Mouse (Mus musculus): ENCODE results near the gene 2610301B20Rik.
A peak's percentile ranks its signal among the peaks of the same experiment; 100 is the strongest.
"Not testable (repeated sequence)": the region's sequence is repeated elsewhere in the genome, so short reads cannot be mapped to it uniquely, and the experiment has no call there.

The 2610301B20Rik gene

GRCm38 (mm10) chr4:10883740-10884408 is 9.6 kb downstream of the 2610301B20Rik start:
- TF ChIP-seq CTCF (conservative IDR thresholded peaks at IDR 0.05; ENCODE audit: low read length) (no peak), NANOG (IDR thresholded peaks at IDR 0.05; ENCODE audit: borderline replicate concordance, low read length) (no peak), POU5F1 (IDR thresholded peaks at IDR 0.05; ENCODE audit: borderline replicate concordance, low read length) (no peak)
- H3K9me3 ChIP-seq (ENCODE audit: low read length), result peaks cover 10% of the 10 kb centered on the region
- H3K4me1 ChIP-seq (replicated peaks; ENCODE audit: low read depth, low read length), result peaks cover 9% of the 10 kb centered on the region
- peaks cover 28% of the 10 kb centered on the region for H3K36me3 ChIP-seq (ENCODE audit: insufficient read depth, low read length)
- H3K27me3 ChIP-seq (ENCODE audit: insufficient read depth, low read length), result no peaks in the 10 kb centered on the region
- H3K4me3 ChIP-seq (replicated peaks; ENCODE audit: low read length), result no peak overlapping the region

- H3K4me1 ChIP-seq (replicated peaks; ENCODE audit: low read depth, low read length), result peaks cover 11% of the 10 kb centered on the region
- H3K9me3 ChIP-seq (ENCODE audit: low read length), result peaks cover 16% of the 10 kb centered on the region
- H3K27me3 ChIP-seq (ENCODE audit: insufficient read depth, low read length), result no peaks in the 10 kb centered on the region
- H3K36me3 ChIP-seq (ENCODE audit: insufficient read depth, low read length), result peaks cover 21% of the 10 kb centered on the region
- no peak for TF ChIP-seq NANOG (IDR thresholded peaks at IDR 0.05; ENCODE audit: borderline replicate concordance, low read length)
- TF ChIP-seq POU5F1 (IDR thresholded peaks at IDR 0.05; ENCODE audit: borderline replicate concordance, low read length), result no peak
- no peak for TF ChIP-seq CTCF (conservative IDR thresholded peaks at IDR 0.05; ENCODE audit: low read length)
- peak overlapping the region; percentile 69 for H3K4me3 ChIP-seq (replicated peaks; ENCODE audit: low read length)
Measured at GRCm38 (mm10) chr4:10888835-10889234, 14.5 kb downstream of the 2610301B20Rik start.

GRCm38 (mm10) chr4:10896262-10896661 is 22.0 kb downstream of the 2610301B20Rik start:
- no peak overlapping the region for H3K4me3 ChIP-seq (replicated peaks; ENCODE audit: low read length)
- H3K27me3 ChIP-seq (ENCODE audit: insufficient read depth, low read length), result no peaks in the 10 kb centered on the region
- peaks cover 24% of the 10 kb centered on the region for H3K36me3 ChIP-seq (ENCODE audit: insufficient read depth, low read length)
- no peaks in the 10 kb centered on the region for H3K9me3 ChIP-seq (ENCODE audit: low read length)
- H3K4me1 ChIP-seq (replicated peaks; ENCODE audit: low read depth, low read length), result no peaks in the 10 kb centered on the region
- TF ChIP-seq NANOG (IDR thresholded peaks at IDR 0.05; ENCODE audit: borderline replicate concordance, low read length) (no peak), CTCF (conservative IDR thresholded peaks at IDR 0.05; ENCODE audit: low read length) (no peak), POU5F1 (IDR thresholded peaks at IDR 0.05; ENCODE audit: borderline replicate concordance, low read length) (no peak)

GRCm38 (mm10) chr4:10896859-10897258 is 22.6 kb downstream of the 2610301B20Rik start:
- no peaks in the 10 kb centered on the region for H3K4me1 ChIP-seq (replicated peaks; ENCODE audit: low read depth, low read length)
- H3K36me3 ChIP-seq (ENCODE audit: insufficient read depth, low read length), result peaks cover 24% of the 10 kb centered on the region
- TF ChIP-seq NANOG (IDR thresholded peaks at IDR 0.05; ENCODE audit: borderline replicate concordance, low read length), result no peak
- TF ChIP-seq POU5F1 (IDR thresholded peaks at IDR 0.05; ENCODE audit: borderline replicate concordance, low read length), result no peak
- TF ChIP-seq CTCF (conservative IDR thresholded peaks at IDR 0.05; ENCODE audit: low read length), result peak; percentile 59
- H3K27me3 ChIP-seq (ENCODE audit: insufficient read depth, low read length), result no peaks in the 10 kb centered on the region
- no peaks in the 10 kb centered on the region for H3K9me3 ChIP-seq (ENCODE audit: low read length)
- no peak overlapping the region for H3K4me3 ChIP-seq (replicated peaks; ENCODE audit: low read length)

- no peaks in the 10 kb centered on the region for H3K36me3 ChIP-seq (ENCODE audit: insufficient read depth, low read length)
- no peaks in the 10 kb centered on the region for H3K9me3 ChIP-seq (ENCODE audit: low read length)
- peaks cover 15% of the 10 kb centered on the region for H3K4me1 ChIP-seq (replicated peaks; ENCODE audit: low read depth, low read length)
- H3K4me3 ChIP-seq (replicated peaks; ENCODE audit: low read length), result peak overlapping the region; percentile 70
- H3K27me3 ChIP-seq (ENCODE audit: insufficient read depth, low read length), result no peaks in the 10 kb centered on the region
- TF ChIP-seq CTCF (conservative IDR thresholded peaks at IDR 0.05; ENCODE audit: low read length) (no peak), POU5F1 (IDR thresholded peaks at IDR 0.05; ENCODE audit: borderline replicate concordance, low read length) (no peak), NANOG (IDR thresholded peaks at IDR 0.05; ENCODE audit: borderline replicate concordance, low read length) (no peak)
Measured at GRCm38 (mm10) chr4:10905234-10905801, 31.0 kb downstream of the 2610301B20Rik start.

- not testable (repeated sequence) for H3K4me3 ChIP-seq (replicated peaks; ENCODE audit: low read length); H3K9me3 ChIP-seq (ENCODE audit: low read length); H3K36me3 ChIP-seq (ENCODE audit: insufficient read depth, low read length); H3K27me3 ChIP-seq (ENCODE audit: insufficient read depth, low read length)
- peaks cover 22% of the 10 kb centered on the region for H3K4me1 ChIP-seq (replicated peaks; ENCODE audit: low read depth, low read length)
Measured at GRCm38 (mm10) chr4:10911417-10911816, 37.1 kb downstream of the 2610301B20Rik start.

GRCm38 (mm10) chr4:10911909-10912478 is 37.7 kb downstream of the 2610301B20Rik start:
- H3K4me3 ChIP-seq (replicated peaks; ENCODE audit: low read length), result no peak overlapping the region
- no peaks in the 10 kb centered on the region for H3K9me3 ChIP-seq (ENCODE audit: low read length)
- H3K27me3 ChIP-seq (ENCODE audit: insufficient read depth, low read length), result no peaks in the 10 kb centered on the region
- H3K4me1 ChIP-seq (replicated peaks; ENCODE audit: low read depth, low read length), result peaks cover 22% of the 10 kb centered on the region
- TF ChIP-seq CTCF (conservative IDR thresholded peaks at IDR 0.05; ENCODE audit: low read length) (no peak), NANOG (IDR thresholded peaks at IDR 0.05; ENCODE audit: borderline replicate concordance, low read length) (no peak), POU5F1 (IDR thresholded peaks at IDR 0.05; ENCODE audit: borderline replicate concordance, low read length) (no peak)
- H3K36me3 ChIP-seq (ENCODE audit: insufficient read depth, low read length), result no peaks in the 10 kb centered on the region

GRCm38 (mm10) chr4:10912611-10913301 is 38.5 kb downstream of the 2610301B20Rik start:
- Histone ChIP-seq H3K27me3 (ENCODE audit: insufficient read depth, low read length) (no peaks in the 10 kb centered on the region), H3K9me3 (ENCODE audit: low read length) (no peaks in the 10 kb centered on the region), H3K4me3 (replicated peaks; ENCODE audit: low read length) (no peak overlapping the region), H3K36me3 (ENCODE audit: insufficient read depth, low read length) (no peaks in the 10 kb centered on the region), H3K4me1 (replicated peaks; ENCODE audit: low read depth, low read length) (peaks cover 22% of the 10 kb centered on the region)
- TF ChIP-seq NANOG (IDR thresholded peaks at IDR 0.05; ENCODE audit: borderline replicate concordance, low read length), result no peak
- TF ChIP-seq CTCF (conservative IDR thresholded peaks at IDR 0.05; ENCODE audit: low read length), result peak; percentile 46
